Mouse (Mus musculus) kidney, postnatal 14 days (tissue): Measurements from ENCODE around the gene Higd1a.

ENCODE experiments used
- DNase-seq: peaks from one replicate; pipeline ENCODE4 v3.0.0; 2022; ENCODE audit warnings: mixed read lengths

Gene Higd1a

DNA sequence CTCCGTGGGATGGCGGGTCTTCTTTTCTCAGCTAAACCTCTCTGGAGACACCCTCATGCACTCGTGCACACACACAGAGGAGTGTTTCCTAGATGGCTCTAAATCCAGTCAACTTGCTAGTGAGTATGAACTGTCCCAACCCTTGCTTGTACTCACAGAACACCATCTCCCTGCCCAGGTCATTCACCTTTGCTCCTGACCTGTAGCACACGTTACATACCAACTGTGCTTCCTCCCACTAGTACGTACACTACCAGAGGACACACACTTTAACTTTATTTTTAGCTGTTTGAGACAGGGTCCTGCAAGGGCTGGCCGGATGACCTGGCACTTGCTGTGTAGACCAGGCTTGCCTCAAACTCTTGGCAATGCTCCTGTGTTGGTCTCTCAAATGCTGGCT lies 20.2 kb downstream of the Higd1a start:
- no peak for DNase-seq

DNA sequence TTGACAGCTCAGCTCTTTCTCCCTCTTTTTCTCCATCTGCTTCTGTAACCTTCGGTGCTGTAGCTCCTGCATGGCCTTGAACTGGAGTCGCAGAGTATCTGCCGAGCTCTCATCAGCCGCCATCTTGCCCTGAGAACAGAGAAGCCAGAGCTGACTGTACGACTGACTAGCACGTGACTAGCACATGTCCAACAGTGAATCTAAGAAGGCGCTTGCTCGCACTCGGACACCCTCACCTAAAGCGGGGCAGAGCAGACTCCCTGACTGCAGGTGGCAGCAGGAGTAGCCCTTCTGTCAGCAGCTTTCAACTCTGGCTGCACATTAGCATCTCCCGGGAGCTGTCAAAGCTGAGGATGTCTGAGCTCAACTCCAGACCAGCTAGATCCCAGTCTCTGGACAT lies 24.3 kb downstream of the Higd1a start:
- no peak for DNase-seq

DNA sequence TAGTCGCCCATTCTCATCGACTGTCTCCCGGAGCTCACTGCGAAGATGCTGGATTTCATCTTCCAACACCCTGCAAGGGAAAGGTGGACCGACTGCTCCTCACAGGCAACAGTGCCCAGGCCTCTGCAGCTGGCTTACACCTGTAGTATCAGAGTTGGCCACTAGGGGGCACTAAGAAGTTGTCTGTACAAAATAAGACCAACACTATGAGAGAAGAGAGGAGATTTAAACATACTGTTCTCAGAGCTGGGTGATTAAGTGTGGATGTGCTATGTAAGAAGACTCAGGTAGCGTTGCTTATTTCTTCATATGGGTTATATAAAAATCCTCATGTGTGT lies 27.2 kb downstream of the Higd1a start:
- DNase-seq: peak; percentile 80

DNA sequence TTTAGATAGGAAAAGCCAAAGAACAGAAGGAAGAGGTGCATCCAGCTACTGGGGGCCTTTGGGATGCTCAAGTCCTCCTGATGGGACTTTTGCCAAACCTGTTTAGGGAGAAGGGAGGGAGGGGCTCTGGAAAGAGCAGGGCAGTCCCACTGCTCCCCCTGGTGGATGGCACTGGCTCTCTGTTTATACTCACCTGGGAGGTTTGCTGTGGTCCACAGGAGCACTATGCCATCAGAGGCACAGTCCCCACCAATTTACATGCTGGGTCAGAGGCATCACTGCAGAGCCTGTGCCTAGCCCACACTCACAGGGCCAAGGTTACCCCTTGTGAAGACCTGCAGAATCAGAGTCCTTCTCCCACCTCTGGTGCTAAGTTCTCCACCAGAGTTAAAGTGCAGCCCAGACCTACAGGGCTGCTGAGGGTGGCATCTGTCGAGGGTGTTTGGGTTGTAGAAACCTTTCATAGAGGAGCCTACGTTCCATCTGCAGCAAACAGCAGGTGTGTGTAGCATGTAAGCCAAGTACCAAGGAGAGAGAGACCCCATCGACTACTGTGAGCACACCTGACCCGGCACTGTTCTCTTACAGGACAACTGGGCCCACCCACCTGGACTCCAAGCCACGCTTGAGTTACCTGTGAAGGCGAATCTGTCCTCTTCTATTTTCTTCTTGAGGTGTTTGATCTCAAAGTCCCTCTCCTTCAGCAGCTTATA lies 27.8 kb downstream of the Higd1a start:
- peak; percentile 59 for DNase-seq

DNA sequence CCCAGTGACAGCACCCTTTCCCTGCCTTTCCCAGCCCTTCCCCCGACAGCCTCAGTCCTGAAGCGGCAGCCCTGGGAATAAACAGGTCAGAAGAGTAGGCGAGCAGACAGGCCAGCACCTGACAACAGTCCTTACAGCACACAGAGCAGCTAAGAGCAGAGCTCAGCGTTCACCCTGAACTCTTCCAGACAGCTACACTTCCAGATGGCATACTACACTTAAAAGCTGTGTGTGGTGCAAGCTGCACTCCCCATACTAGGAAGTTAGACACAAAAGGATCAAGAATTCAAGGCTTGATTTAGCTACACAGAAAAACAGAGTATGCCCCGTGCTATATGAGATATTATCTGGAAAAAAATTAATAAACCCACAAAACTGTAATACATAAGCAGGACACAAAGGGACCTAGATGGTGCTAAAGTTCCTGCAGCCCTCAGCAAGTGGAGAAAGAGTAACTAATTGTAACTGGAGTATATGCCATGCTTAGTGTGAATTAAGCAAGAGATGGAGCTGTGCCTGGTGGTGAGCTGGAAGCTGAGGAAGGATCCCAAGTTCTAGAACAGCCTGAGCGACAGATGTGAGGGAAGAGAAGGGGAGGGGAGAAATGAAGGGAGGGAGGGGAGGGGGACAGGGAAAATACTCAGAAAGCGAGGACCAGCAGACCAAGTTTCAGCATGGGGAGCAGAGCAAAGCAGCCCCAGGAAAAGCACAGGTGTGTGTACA lies 28.7 kb downstream of the Higd1a start:
- DNase-seq: no peak

DNA sequence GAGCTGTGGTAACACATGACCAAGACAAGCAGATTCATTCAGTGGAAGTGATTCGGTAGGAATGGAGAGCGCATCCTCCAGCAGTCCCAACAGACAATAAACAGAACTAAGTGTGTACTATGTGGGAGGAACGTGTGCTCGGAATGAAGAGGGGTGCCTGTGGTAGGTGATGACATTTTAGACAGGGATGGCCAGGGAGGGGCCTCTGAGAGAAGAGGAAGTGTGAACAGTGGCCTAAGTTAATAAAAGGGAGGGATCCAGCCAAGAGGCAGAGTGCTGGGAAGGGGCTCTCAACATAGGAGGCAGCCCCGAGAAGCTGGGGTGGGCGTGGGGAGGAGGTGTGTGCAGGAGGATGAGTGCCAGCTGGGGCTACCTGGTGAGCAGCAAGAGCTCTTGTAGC lies 29.8 kb downstream of the Higd1a start:
- DNase-seq: no peak

DNA sequence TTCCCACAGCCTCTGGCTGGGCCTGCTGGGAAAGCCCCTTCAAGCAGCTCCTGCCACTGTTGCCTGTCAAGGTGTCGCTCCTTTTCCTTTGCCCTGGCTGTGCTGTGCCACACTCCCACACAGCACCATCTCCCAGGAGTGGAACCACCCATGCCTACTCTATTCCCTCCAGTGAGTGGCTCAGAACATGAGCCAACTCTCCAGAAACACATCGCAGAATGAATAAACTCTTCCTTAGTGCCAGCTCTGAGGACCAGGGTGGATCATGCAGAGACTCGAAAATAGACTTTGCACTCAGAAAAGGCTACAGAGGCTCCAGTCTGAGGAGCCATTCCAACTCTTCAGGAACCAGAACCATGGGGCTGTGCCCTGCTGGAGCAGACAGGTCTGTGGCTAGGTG lies 31.8 kb downstream of the Higd1a start:
- DNase-seq: no peak

DNA sequence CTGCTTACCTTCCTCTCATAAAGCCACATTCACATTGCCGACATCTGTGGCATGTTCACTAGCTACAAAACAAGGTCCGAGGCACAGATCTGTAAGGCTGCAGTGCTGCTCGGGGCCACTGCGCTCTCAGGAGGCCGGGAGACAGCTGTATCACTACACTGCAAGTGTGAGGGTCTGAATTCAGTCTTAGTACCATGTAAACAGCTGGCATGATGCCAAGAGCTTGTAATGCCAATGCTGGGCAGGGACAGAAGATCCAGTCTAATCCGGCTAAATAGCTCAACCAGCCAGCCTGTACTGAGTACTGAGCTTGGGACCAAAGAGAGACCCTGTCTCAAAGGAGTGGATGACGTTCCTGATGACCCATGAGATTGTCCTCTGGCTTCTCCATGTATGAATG lies 34.2 kb downstream of the Higd1a start:
- peak; percentile 27 for DNase-seq

DNA sequence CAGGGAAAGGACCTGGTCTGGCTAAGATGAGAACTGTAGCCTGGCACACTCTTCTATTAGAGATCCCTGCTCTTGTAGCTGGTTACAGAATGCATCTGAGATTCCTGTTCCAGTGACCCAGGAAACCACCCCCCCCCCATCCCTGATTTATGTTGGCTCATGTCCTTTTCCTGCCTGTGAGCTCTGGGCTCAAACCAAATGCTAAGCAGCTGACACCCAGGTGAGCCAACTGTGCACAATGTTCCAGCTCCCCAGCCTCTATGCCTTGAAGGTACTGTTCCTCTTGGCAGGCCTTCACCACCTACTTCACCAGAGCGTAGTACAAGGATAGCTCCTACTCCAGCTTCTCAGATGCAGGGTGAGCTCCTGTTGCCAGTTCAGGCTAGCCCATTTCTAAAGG lies 35.1 kb downstream of the Higd1a start:
- peak; percentile 54 for DNase-seq

DNA sequence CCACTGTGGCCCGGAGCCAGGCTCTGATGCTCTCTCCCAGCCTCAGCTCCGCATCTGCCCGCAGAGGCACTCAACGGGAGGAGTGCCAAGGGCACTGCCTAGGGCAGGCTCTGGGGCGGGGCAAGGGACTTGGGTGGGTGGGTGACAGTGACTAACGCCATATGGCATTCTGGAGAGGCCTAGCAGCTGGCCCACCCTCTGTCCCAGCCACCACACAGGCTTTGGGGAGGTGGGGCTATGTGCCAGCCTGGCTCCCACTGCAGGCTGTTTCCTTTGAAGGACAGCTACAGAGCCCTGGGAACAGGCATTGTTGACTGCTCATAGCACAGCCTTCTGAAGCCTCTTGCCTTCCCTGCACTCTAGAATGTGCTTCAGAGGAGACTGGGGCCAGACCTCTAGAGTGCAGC lies 35.6 kb downstream of the Higd1a start:
- peak; percentile 22 for DNase-seq

DNA sequence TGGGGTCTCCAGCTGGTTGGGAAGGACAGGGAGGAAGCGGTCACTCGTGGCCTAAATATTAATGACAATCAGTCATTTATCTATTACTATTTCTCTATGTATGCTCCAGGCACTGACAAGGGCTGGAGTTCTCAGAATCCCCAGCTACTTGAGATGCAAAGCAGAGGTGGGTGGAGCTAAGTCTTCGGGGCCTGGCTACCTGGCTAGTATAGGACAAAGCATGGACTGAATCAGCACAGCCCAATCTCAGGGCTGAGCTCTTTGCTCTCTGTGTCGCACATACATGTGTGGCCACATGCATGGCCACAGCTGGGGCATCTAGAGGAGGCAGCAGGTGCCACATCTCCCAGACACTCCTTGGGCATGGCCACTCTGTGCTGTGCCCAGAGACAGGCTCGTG lies 37.4 kb downstream of the Higd1a start:
- no peak for DNase-seq

DNA sequence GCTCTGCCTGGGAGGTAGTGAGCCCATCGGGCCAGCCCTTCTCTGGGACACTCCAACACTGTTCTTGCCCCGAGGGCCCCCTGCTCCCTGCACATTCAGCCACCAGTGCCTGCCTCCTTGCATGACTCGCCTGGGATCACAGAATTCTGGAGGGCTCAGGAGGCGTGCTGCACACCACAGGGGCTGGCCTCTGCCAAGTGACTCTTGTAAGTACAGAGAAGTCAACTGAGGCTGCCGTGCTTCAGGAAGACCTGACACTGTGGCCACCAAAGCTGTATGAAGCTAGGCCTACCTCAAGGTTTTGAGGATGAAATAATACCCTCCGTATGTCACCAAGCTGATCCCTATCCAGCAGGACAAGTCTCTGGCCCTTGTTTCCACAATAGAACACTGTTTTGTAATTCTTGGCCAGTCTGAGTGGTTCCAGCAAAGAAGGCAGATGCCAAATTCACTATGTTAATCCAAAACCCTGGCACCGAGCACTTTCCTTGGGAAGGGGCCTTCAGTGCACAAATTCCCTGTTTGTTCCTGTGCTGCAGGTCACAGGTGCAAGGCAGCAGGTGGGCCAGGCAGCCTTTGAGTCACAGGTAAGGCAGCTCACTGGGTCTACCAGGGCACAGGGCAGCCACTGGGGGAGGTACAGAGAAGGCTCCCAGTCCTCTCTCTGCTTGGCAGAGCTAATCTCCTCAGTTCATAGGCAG lies 38.2 kb downstream of the Higd1a start:
- no peak for DNase-seq

DNA sequence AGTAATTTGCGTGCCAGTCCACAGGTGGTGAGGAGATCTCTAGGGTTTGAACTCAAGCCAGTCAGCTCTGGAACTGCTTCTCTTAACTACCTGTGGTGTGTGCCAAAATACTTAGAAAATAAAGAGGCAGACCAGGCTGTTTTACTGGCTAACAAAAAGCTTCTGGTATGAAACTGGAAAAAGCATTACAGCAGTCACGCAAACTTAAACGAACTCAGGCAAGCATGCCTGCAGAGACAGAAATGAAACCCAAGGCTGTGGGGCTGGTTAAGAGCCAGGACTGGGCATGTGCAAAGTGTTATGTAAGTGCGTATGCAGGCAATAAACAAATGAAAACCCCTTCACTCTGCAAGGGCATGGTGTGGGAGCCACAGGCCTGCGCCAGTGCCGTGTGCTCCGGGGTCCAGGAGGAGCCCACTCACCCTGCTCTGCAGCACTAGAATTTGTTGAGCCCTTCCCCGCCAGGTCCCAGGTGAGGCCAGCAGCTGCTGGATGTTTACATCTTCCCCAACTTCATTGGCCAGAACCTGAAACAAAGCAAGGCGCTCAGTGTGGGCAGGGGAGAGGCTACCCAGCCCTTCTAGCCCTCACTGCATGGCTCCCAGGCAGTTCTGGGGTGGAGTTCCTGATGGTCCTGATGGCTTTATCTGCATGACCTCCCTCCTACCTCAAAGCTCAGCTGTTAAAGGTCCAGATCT lies 38.9 kb downstream of the Higd1a start:
- no peak for DNase-seq

DNA sequence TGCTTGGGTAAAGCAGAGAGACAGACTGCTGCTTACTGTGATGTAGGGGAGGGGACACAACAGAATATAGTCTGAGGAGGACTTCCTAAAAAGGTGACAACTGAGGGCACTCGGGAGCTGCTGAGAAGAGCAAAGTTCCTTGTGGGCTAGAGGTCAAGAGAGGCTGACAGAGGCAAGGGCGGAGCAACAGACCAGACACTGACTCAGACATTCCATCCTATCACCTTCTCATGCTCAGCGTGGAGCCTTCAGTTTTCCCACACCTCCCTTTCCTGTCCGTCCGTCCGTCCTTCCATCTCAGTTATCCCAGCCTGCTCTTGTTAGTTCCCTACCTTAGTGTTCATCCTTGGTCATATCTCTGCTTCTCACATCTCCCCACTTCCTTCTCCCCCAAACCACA lies 43.0 kb downstream of the Higd1a start:
- DNase-seq: no peak

DNA sequence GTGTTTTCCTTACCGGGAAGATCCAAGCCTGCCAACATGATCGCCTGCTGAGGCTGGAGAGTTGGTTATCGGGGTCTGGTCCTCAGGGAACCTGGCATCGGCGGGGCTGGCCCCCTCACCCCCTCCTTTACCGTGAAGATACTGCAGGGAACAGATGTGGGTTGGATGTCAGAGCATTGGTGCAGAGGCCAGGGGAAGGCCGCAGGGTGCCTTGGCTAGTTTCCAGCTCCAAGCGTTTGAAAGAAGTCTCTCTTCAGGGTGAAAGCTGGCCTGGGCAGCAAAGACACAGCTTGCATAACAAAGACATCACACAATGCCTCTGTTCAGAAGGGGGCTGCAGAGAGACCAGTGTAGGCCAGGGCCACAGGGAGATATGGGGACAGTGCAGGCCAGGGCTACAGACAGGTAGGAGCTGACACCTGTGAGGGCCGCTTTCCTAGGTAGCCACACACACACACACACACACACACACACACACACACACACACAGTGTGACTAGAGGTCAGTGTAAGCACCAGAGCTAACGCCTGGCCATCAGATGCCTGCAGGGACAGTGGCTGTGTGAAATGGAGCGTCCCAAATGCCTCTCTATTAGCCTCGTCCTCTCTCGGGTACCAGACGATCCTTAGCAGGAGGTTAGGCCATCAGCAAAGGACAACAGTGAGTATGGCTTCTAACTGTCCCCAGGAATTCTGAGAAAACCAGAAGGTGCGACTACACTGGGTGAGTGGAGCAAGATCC lies 47.9 kb downstream of the Higd1a start:
- no peak for DNase-seq

DNA sequence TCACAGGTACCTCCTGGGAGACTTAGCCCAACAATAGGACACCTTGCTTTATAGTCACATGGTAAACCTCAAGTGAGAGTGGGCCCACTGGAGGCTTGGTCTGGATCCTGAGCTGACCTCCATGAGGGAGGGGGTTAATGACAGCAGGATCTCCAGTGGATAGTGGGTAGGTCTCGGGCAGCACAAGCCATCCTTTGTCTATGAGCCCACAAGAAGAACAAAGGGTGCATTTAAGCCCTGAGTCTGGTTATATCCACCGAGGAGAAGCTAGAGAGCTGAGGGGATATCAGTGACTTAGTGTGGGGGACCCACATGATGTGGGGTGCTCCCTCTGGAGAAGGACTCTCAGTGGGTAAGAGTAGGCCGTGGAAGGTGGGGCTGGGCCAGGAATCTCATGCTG lies 49.7 kb downstream of the Higd1a start:
- DNase-seq: no peak

DNA sequence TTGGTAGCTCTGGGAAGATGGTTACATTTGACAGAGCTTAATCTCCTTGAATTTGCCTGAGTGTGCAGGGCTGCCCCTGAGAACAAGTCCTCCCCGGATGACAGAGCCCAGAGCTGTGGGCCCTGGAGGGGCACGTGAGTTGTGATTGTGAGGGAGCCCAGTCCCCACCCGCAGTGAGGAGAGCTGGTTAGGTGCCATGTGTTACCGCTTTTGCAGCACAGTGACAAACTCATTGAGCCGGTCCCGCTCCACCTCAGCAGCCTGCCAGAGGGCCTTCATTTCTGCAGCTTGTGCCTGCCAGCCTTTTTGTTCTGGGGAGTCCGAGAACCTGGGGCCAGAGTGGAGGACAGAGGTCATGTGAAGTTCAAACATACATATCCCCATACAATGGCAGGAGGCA lies 50.2 kb downstream of the Higd1a start:
- no peak for DNase-seq

DNA sequence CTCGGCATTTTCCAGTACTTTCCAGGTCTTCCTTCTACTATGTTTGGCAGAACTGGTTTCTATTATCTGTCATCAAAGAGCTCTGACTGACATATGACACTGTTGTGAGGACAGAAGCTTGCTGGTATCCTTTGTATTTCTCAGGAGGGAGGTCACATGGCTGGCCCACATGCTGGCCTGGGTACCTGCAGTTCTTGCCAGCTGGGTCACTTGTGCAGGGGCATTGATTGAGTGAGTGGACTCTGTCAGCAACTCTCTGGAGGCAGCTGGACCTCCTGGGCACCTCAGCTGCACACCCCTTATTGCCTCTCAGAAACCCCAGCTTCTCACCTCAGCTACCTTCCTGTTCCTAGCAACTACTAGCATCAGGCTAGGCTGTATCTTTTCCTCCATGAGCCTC lies 50.6 kb downstream of the Higd1a start:
- DNase-seq: no peak

DNA sequence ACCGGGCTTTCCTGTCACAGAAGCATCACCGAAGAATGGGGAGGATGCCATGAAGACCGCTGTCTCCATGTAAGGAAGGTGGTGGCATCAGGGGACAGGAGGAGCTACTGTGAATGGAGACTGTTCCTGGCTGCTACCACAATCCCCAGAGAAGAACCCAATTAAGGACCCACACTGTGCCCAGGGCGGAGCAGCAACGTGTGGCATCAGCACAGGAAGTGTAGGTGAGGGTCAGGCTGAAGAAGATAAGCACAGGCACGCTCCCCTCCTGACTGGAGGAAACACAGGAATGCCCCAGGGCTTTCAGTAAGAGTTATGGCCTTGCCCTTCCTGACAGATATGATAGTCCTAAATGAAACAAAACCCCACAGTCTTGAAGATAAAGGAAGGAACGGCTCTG lies 55.4 kb downstream of the Higd1a start:
- no peak for DNase-seq

DNA sequence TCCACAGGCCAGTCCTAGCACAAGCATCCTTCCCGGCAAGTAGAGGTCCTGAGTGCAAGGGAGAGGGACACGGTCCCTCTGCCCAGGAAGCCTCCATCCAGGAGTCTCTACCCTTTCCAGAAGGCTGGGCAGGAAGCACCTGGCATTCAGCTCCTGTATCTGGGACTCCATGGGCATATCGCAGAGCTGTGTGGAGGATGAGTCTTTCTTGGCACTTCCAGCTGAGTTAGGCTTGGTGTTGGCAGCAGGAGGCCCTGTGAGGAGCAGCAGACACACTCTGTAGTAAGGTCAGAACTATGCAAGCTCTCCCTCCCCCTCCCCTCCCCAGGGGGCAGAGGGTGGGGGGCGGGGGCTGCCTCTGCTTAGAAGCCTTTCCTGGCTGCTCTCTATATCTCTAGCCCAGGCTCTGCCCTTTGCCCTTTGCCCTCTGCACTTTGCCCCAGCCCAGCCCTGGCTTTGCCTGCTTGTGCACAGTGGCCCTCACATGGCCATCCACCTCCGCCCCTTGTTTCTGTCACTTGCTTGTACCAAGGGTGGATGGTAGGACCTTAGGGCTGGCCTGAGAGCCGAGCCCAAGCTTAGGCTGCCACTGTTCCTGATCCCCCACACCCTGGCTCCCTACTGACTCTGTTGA lies 59.2 kb downstream of the Higd1a start:
- DNase-seq: no peak
